Mouse (Mus musculus): ENCODE measurements at regions not wholly inside any gene's neighbourhood (a gene's known extent, or its start where the extent isn't known, plus 50 kb on each side); places are given as distances from the start of the nearest gene placed in this dataset.

DNA sequence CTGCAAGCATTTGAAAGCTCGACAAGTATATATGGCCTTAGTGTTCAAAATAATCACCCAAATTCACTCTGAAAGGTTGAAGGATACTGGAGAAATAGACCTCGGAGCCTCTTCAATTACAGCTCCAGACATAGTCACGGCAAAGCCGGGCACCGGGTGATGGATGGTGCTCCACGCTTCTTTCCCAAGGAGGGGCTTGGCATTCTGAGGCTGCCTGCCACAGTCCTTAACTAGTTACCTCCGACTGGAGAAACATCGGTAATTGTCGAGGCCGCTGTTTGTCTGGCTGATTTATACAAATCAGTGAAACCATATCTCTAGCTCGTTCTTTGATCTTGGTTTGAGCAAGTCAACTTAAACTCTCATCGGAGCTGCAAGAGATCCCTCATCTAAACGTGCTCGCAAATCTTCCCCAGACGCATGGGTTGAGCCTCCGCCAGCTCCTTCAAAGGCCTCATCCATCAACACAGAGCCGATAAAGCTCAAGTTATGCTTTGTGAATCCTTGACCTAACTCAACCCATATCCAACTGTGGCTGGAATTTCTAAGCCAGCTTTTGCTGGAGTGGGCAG lies 145.4 kb upstream of the Stx16 start:
- DNase-seq = no peak
- intact Hi-C loops (cut with DNase I) = no loop called here

GRCm38 (mm10) chr2:173935706-173936105 lies 140.4 kb upstream of the Stx16 start:
- intact Hi-C loops (cut with DNase I) = no loop called here
- DNase-seq = no peak

DNA sequence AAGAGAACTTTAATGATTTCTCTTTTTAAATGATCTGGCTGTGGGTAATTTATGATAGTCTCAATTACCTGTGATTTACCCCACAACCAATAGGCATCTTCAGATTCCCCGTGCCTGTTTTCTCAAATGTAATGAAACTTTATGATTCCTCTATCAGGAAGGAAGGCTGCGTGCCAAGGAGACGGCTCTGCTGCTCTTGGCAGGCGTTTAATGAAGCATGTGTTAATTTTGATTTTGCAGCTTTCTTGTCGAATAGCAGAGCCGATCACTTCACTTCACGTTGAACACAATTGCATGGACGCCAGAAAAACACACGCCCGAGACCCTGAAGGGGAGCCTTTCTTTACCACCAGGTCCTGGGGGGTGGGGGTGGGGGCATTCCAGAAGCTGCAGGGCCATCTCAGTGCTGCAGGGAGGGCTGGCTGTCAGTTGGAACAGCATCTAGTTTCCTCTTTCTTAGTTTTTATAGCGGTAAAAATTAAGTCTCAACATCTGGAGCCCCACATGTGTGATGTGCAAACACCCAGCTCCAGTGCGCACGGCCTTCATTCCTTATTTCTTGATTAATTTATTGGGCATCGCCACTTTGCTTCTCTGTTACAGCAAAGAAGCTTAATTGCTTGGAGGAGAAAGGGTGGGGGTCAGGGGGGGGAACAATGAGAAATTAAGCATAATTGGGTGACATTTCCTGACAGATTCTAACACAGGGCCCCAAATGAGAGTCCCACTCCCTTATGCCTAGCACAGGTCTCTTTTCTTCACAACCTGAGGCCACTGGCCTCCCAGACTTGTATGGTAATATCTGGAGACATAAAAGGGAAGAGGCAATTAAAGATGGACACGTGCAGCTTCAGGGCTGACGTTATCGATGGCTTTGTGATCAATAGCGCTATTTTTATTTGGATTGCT lies 138.3 kb upstream of the Stx16 start:
- intact Hi-C loops (cut with DNase I) = no loop called here
- no peak for DNase-seq

- no peak for DNase-seq
- intact Hi-C loops (cut with DNase I) = no loop called here
These were observed 137.7 kb upstream of the Stx16 start for GRCm38 (mm10) chr2:173938440-173938787.

GRCm38 (mm10) chr2:173945441-173945840 lies 130.7 kb upstream of the Stx16 start:
- intact Hi-C loops (cut with DNase I) = no loop called here
- DNase-seq = no peak

GRCm38 (mm10) chr2:173948586-173948985 lies 127.5 kb upstream of the Stx16 start:
- no peak for DNase-seq
- intact Hi-C loops (cut with DNase I) = no loop called here

GRCm38 (mm10) chr2:173950164-173950891 lies 125.8 kb upstream of the Stx16 start:
- no peak for DNase-seq
- intact Hi-C loops (cut with DNase I) = no loop called here

- intact Hi-C loops (cut with DNase I) = loop anchor here (1.0 kb wide), 1 partner anchor 31 kb away; no protein-coding TSS in a partner anchor
- no peak for DNase-seq
These were observed 110.0 kb upstream of the Stx16 start for GRCm38 (mm10) chr2:173966111-173966510.

GRCm38 (mm10) chr2:173970789-173971188 lies 105.3 kb upstream of the Stx16 start:
- DNase-seq = no peak
- intact Hi-C loops (cut with DNase I) = no loop called here

DNA sequence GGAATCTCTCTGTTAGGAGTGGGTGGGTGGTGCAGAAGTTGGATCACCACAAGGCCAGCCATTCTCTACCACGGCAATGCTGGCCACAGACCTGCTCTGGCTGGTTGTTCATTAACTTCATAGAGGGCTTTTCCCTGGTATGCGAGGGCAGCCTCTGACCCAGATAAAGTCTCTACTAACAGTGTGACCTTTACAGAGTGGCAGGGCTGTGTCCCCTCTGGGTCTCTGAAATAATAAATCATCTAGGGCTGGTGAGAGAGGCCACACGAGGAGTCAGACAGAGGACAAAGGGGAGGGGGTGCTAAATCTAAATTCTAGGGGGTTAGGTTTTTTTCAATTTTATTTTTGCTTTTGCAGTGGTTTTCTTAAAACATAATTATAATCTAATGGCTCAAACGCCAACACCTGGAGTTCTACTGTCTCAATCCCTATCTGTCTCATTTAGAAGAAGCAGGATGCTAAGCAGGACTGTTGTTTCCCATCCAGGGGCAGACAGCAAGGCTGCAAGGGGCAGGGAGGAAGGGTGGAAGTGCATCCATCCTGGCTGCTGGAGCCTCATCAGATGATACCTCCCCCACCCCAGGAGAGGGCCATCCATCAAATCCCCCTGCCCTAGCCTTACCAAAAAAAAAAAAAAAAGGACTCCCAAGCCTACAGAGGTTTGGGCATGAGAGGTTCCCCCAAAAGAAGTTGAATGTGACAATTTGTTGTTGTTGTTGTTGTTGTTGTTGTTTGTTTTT lies 99.6 kb upstream of the Stx16 start:
- intact Hi-C loops (cut with DNase I) = no loop called here
- no peak for DNase-seq

DNA sequence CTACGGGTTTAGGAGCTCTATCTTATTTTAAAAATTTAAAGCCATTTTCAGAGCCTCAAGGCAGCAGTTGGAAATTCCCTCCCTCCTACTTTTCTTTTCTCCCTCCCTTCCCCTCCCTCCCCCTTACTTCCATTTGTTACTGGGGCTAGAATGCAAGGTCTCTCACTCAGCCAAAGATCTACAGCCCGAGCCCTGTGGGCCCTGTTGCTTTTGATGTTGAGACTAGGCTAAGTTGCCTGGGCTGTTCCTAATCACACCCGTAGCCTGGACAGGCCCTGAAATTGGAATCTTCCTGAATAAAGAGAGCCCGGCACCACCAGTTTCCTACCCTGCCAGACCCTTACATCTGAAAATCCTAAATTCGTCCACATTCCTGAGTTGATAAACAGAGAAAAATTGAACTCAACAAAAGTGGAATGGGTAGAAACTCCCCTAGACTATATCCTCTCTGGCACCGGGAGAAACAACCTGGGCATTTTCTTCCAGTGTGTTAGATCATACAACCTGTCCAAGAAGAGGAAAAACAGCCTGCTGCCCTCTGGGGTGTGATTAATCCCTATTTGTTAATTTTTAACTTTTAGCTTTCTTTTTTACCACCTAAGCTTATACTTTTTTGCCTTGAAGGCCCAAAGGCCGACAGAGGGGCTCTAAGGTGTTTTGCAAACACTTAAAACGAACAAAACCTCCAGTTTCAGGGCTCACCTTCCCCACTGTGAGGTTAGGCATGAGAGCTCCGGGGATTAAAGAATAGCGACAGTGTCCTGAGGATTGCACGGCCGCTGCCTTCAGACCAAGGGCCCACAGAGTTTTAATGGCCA lies 98.7 kb upstream of the Stx16 start:
- DNase-seq = no peak
- intact Hi-C loops (cut with DNase I) = no loop called here

GRCm38 (mm10) chr2:173978138-173978765 lies 97.9 kb upstream of the Stx16 start:
- no peak for DNase-seq
- intact Hi-C loops (cut with DNase I) = no loop called here

DNA sequence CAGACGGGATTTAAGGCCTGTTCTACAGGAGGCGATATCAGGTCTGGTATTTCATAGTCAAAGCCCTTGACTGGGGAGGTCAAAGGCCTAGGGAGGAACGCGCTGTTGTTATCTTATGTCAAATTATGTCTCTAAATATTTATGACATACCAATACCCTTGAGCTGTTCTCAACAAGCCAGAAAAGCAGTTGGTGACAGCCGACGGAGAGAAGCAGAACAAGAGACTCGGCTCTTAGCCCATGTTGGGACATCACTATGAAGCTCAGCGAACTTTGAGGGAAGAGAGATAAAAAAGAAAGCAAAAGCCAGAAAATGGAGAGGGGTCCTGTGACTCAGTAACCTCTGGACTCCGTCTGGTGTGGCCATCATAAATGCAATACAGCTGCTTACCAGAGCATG lies 95.1 kb upstream of the Stx16 start:
- DNase-seq = no peak
- intact Hi-C loops (cut with DNase I) = no loop called here

DNA sequence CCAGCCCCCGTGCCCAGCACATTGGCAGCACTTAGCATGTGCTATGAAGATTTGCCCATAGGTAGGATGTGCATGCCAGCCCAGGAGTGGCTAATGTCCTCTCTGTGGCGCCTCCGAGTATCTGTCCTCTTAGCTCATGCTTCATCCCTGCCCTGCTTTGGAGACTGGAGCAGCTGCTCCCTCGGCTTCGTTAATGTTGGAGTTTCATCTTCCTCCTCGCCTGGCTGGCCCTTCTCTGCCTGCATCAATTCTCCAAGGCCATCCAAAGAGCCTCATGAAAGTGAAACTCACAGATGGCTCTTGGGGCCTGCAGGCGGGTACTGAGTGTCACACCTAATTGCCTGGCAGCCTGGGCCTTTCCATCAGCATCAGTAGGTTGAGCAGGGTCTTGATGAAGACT lies 88.6 kb upstream of the Stx16 start:
- no peak for DNase-seq
- intact Hi-C loops (cut with DNase I) = no loop called here

DNA sequence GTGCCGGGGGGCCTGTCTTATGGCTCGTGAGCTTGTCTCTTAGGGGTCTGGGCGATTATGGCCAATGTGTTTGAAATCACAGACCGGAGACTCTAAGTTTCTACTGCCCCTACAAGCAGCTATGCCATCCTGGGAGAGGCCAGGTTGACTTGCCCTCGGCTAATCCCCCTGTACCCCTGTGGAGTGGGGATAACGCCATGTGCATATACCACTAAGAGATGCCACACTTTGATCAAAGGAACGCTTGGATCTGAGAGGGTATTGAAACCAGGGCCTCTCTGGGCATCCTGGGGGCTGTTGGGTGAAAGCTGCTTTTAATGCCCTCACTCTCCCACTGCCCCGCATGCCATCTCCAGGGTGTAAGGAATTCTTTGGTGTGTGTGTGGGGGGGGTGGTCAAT lies 88.2 kb upstream of the Stx16 start:
- no peak for DNase-seq
- intact Hi-C loops (cut with DNase I) = no loop called here

DNA sequence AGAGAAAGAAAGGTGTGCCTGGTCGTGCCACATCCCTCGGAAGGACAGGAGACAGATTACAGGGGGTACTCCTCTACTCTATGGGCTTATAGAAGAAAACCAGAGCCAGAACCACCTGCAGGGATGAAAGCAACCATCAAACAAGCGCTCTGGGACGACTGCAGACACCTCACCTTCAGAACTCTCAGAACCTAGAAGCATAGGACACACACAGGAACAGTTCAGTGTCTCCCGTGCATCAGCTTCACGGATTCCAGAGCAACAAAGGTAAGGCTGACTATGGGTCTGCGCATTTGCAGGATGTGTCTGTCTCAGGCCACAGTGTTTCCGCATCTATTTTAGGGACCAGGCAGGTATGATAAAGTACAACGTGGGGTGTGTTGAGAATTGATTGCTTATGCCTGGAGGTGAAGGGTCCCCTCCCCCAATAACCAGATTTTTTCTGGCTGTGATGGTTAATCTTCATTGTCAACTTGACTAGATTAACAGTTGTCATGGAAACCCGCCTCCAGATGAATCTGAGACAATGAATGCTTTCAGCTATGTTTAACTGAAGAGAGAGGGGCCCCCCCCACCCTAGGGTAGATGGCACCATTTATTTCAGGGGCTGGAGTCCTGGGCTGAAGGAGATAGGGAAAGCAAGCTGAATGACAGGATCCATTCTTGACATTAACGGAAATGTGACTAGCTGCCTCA lies 87.3 kb upstream of the Stx16 start:
- DNase-seq = no peak
- intact Hi-C loops (cut with DNase I) = no loop called here

DNA sequence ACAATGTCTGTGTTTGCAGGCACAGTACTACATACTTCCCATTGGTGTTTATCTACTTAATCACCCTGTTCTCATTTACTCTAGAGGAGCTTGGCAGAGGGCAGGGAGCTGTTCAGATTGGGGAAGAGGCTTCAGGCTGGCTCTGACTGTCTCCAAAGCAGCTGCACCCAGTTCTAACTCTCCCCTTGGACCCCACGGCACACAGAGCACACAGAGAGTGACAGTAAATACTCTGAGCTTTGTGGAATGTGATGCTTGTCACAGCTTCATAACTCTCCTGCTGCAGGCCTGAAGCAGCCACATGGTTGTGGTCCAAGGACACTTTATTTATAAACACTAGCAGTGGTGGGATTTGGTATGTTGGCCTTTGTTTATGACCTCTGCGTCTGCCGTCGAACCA lies 85.4 kb upstream of the Stx16 start:
- DNase-seq = no peak
- intact Hi-C loops (cut with DNase I) = no loop called here

- intact Hi-C loops (cut with DNase I) = no loop called here
- no peak for DNase-seq
These were observed 84.7 kb upstream of the Stx16 start for GRCm38 (mm10) chr2:173991447-173991846.

- intact Hi-C loops (cut with DNase I) = no loop called here
- DNase-seq = no peak
These were observed 84.1 kb upstream of the Stx16 start for GRCm38 (mm10) chr2:173992041-173992440.

Data from gastrocnemius, postnatal 36 days (tissue).